Mouse (Mus musculus) right cerebral cortex, postnatal 36 days (tissue): ENCODE results near the gene Hgd.
A peak's percentile ranks its signal among the peaks of the same experiment; 100 is the strongest.

Experiments used
- DNase-seq, 2 experiments: peaks; one replicate each; pipeline ENCODE4 v3.0.0; 2022; ENCODE audit warnings: low spot score in 2 of 2, mixed read lengths in 1 of 2

The Hgd gene

GRCm38 (mm10) chr16:37580651-37581050 lies 698 bp downstream of the Hgd start:
- no peak for DNase-seq

DNA sequence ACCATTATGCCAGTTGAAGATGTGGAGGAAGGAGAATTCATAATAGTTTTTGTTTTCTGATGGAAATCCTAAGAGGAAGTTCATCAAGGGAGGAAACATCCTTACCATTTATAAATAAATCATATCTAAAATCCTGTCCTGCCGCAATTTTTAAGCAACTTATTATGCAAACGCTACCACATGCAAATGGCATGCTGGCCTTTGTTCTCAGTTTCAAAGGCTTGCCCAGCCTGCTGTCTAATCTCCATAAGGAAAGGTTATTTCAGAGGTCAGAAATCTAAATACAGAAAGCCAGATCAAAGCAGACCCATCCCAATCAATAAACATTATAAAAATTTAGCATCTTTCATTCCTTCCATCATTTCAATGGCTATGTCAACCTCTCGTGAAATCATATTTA lies 1.9 kb downstream of the Hgd start:
- no peak for DNase-seq

DNA sequence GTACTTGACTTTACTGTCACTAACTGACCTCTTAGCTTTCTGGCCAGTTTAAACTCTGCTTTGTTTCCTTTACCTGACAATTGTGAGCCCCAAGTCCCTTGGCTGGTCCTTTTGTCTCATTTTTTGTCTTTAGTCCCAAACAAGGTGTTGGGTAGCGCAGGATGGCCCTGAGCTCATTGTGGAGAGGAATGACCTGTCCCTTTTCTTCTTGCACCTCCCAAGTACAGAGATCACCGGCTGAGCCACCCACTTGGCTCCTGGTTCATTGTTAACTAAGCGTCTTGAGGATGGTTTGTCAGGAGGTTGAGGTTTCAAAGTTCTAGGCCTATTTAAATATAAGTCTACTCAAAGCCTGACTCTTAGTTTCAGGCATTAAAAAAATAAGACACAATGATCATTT lies 3.4 kb downstream of the Hgd start:
- no peak for DNase-seq

DNA sequence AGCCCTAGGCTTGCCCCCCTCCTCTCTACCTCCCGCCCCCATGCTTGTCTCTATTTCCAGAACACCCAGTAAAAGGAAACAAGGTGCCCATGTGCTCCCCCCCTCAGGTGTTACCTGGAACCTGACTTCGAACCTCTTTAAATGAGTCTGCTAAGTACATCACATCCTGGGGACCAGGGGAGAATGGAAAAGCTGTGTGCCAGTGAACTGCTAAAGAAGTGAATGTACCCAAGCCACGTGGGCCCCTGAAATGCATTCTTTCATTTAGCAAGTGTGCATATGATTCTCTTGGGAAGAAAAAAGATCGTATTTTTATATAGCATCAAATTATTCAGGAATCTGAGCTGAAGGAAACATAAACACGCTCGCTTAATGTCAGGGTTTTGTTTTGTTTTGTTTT lies 3.8 kb downstream of the Hgd start:
- DNase-seq, result no peak

- DNase-seq, result peak in 1 of 2 experiments; percentile 30
Observed at GRCm38 (mm10) chr16:37584218-37585035, 4.5 kb downstream of the Hgd start.

DNA sequence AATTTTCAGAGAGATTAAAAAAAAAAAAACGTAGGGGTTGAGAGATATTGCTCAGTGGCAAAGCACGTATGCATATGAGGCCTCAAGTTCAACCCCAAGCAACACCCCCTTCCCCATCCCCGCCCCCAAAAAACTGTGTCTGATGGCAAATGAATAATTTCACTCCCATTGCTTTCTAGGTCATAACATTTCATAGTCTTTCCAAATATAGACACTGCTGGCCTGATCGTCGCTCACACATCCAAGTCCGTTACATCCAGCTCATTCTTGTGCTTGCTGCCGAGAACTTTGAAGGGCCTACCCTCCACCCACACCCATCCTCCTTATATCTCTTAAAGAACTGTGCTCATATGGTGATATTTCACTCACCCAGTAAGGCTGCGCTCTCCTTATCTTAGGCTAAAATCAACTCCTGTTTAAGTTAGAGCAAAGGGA lies 5.2 kb downstream of the Hgd start:
- DNase-seq, result no peak

- no peak for DNase-seq
Observed at GRCm38 (mm10) chr16:37590921-37591320, 11.0 kb downstream of the Hgd start.

DNA sequence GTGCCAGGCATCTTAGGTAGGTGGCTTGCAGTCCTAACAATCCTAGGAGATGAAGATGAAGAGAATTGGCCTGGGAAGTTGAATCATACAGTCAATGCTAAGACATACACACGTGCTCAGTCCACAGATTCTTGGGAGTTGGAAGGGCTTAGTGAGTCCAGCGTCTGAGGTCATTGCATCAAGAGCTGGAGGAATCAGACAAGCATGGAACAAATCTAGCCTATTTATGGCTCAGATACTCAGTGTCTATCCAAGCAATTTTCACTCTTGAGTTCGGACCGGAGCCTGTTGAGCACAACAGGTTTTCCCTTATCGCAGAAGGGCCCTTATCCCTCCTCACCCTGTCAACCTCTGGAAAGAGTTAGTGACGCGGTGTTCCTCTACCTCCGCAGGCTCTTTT lies 11.6 kb downstream of the Hgd start:
- no peak for DNase-seq

GRCm38 (mm10) chr16:37597412-37597811 lies 17.5 kb downstream of the Hgd start:
- no peak for DNase-seq

GRCm38 (mm10) chr16:37598463-37598862 lies 18.5 kb downstream of the Hgd start:
- DNase-seq, result no peak

GRCm38 (mm10) chr16:37599326-37599725 lies 19.4 kb downstream of the Hgd start:
- no peak for DNase-seq

GRCm38 (mm10) chr16:37603431-37603830 lies 23.5 kb downstream of the Hgd start:
- DNase-seq, result no peak

- DNase-seq, result no peak
Observed at GRCm38 (mm10) chr16:37604243-37604642, 24.3 kb downstream of the Hgd start.

GRCm38 (mm10) chr16:37610333-37610732 lies 30.4 kb downstream of the Hgd start:
- peak; percentile 35 to 52 for DNase-seq

- no peak for DNase-seq
Observed at GRCm38 (mm10) chr16:37611072-37611471, 31.1 kb downstream of the Hgd start.

GRCm38 (mm10) chr16:37612013-37612412 lies 32.1 kb downstream of the Hgd start:
- DNase-seq, result peak in 1 of 2 experiments; percentile 21

- no peak for DNase-seq
Observed at GRCm38 (mm10) chr16:37614540-37614939, 34.6 kb downstream of the Hgd start.

DNA sequence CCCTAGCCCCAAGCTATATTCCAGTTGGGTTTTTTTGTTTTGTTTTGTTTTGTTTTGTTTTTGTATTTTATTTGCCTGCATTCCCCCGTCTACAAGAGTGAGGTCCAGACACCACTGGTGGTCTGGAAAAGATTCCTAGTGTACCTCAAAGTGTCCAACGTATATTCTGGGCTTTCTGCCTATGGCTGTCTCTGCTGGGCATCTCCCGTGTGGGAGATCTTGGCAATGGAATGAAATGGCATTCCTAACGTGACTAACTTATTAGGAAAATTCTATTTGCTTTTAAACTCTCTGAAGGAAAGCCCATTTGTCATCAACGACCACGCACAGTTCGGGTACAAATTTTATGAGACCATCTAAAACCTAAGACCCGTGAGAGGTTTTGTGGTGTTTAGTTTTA lies 35.5 kb downstream of the Hgd start:
- DNase-seq, result no peak

GRCm38 (mm10) chr16:37616104-37616503 lies 36.2 kb downstream of the Hgd start:
- no peak for DNase-seq

GRCm38 (mm10) chr16:37617695-37618094 lies 37.7 kb downstream of the Hgd start:
- peak; percentile 64 to 78 for DNase-seq

- DNase-seq, result no peak
Observed at GRCm38 (mm10) chr16:37622403-37622802, 42.5 kb downstream of the Hgd start.

GRCm38 (mm10) chr16:37622919-37623318 lies 43.0 kb downstream of the Hgd start:
- no peak for DNase-seq

- DNase-seq, result no peak
Observed at GRCm38 (mm10) chr16:37626388-37626949, 46.5 kb downstream of the Hgd start.
